Comparison of ENCODE assay signal across 14 mouse cellular contexts in the genomic region with DNA sequence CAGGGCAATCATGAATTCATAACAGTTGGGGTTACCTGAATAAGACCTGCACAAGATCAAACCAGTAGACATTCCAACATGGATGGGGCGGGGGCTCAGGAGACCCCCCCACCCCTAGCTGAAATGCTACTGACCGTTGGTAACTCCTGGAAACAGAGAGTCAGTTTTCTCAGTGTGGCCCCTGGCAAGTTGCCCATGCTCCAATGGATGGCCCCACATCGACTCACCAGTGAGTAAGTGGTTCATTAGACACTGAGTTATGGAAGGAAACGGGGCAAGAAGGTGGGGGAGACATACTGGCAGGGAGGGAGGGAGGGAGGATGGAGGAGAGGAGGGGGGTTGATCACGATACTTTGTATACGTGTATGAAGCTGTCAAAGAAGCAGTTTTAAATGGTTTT.
"Had no signal": no experiment of that assay in that cellular context is flagged by ENCODE, and none has a peak within 500 bp of the region (broad histone marks: within the 10 kb centered on the region; RNA-seq: fewer than 3 reads in every experiment).

No protein-coding gene starts in this region.

- H3K4me3 ChIP-seq: kidney, embryonic 15.5 days; liver, embryonic 13.5 days; neural tube, embryonic 13.5 days had no signal

- H3K36me3 ChIP-seq: kidney, embryonic 15.5 days; liver, embryonic 13.5 days; neural tube, embryonic 13.5 days had no signal

- DNase-seq: kidney, adult 11 months; kidney, adult 8-10 months; kidney, postnatal 10 days; kidney, postnatal 36 days; liver, embryonic 13.5 days; lung, adult 2 months; lung, postnatal 14 days; lung, postnatal 4 days; midbrain, embryonic 14.5 days; thymus, adult 2 months; thymus, postnatal 25 days had no signal

- H3K4me2 ChIP-seq: kidney, embryonic 15.5 days; liver, embryonic 13.5 days; midbrain, embryonic 11.5 days; neural tube, embryonic 13.5 days had no signal

- H3K27me3 ChIP-seq: kidney, embryonic 15.5 days; neural tube, embryonic 13.5 days had no signal

- H3K9me3 ChIP-seq: kidney, embryonic 15.5 days; liver, embryonic 13.5 days; neural tube, embryonic 13.5 days had no signal

- H3K9ac ChIP-seq: kidney, embryonic 15.5 days; neural tube, embryonic 13.5 days had no signal

- H3K27ac ChIP-seq: kidney, embryonic 15.5 days; neural tube, embryonic 13.5 days had no signal
